Mouse (Mus musculus): ENCODE results near the gene Map2k5. TPM values are rescaled to one million over a fixed set of nuclear protein-coding genes. Genes with fewer than 3 reads are reported as not detected.

Map2k5 gene
- polyA plus RNA-seq, 1 experiment from 2014 or later = 29.1 TPM

- H3K4me3 ChIP-seq (ENCODE audit: low read length) = no peak overlapping the region
- ATAC-seq (replicated peaks; ENCODE audit: extremely low read depth, insufficient read depth, low FRiP score) = no peak
Measured at GRCm38 (mm10) chr9:63382761-63383160, 5.1 kb upstream of the Map2k5 start.

GRCm38 (mm10) chr9:63380326-63380725 lies 2.6 kb upstream of the Map2k5 start:
- H3K27me3 ChIP-seq (ENCODE audit: control insufficient read depth, insufficient read depth, low read length) = no peaks in the 10 kb centered on the region
- H3K4me1 ChIP-seq (ENCODE audit: control insufficient read depth, insufficient read depth, low read length) = peaks cover 18% of the 10 kb centered on the region
- H3K9ac ChIP-seq (ENCODE audit: low read length) = no peak overlapping the region
- no peak for ATAC-seq (replicated peaks; ENCODE audit: extremely low read depth, insufficient read depth, low FRiP score)
- H3K4me3 ChIP-seq (ENCODE audit: low read length) = no peak overlapping the region
- no peaks in the 10 kb centered on the region for H3K36me3 ChIP-seq (ENCODE audit: control insufficient read depth, insufficient read depth)
- WGBS = 80% methylated on average over 3 of the region's 3 CpGs
- no peak overlapping the region for H3K27ac ChIP-seq (ENCODE audit: low read length)
- H3K9me3 ChIP-seq (replicated peaks; ENCODE audit: control insufficient read depth, low read length) = no peaks in the 10 kb centered on the region
- H3K4me2 ChIP-seq (ENCODE audit: low read depth, low read length) = no peak overlapping the region

More at GRCm38 (mm10) chr9:63382761-63383160, 5.1 kb upstream of the Map2k5 start:
- Histone ChIP-seq H3K27me3 (ENCODE audit: control insufficient read depth, insufficient read depth, low read length) (no peaks in the 10 kb centered on the region), H3K4me1 (ENCODE audit: control insufficient read depth, insufficient read depth, low read length) (peaks cover 5% of the 10 kb centered on the region; the same call in 1 of the 2 replicates), H3K36me3 (ENCODE audit: control insufficient read depth, insufficient read depth) (no peaks in the 10 kb centered on the region), H3K27ac (ENCODE audit: low read length) (no peak overlapping the region), H3K9me3 (replicated peaks; ENCODE audit: control insufficient read depth, low read length) (no peaks in the 10 kb centered on the region), H3K4me2 (ENCODE audit: low read depth, low read length) (no peak overlapping the region), H3K9ac (ENCODE audit: low read length) (no peak overlapping the region)
- 85% methylated on average over 4 of the region's 4 CpGs for WGBS

- no peaks in the 10 kb centered on the region for H3K27me3 ChIP-seq (ENCODE audit: control insufficient read depth, insufficient read depth, low read length)
- peak overlapping the region; percentile 92 for H3K9ac ChIP-seq (ENCODE audit: low read length)
- H3K27ac ChIP-seq (ENCODE audit: low read length) = peak overlapping the region; percentile 90
- ATAC-seq (replicated peaks; ENCODE audit: extremely low read depth, insufficient read depth, low FRiP score) = no peak
- H3K36me3 ChIP-seq (ENCODE audit: control insufficient read depth, insufficient read depth) = 0 out of 2 replicates have a peak, but pooled peaks cover 2% of the 10 kb centered on the region
- peaks cover 27% of the 10 kb centered on the region for H3K4me1 ChIP-seq (ENCODE audit: control insufficient read depth, insufficient read depth, low read length)
- WGBS = 17% methylated on average over 8 of the region's 8 CpGs
- H3K4me2 ChIP-seq (ENCODE audit: low read depth, low read length) = peak overlapping the region; percentile 98
- peak overlapping the region; percentile 87 for H3K4me3 ChIP-seq (ENCODE audit: low read length)
- H3K9me3 ChIP-seq (replicated peaks; ENCODE audit: control insufficient read depth, low read length) = no peaks in the 10 kb centered on the region
Measured at GRCm38 (mm10) chr9:63378174-63378573, 472 bp upstream of the Map2k5 start.

- H3K9ac ChIP-seq (ENCODE audit: low read length) = no peak overlapping the region
- no peaks in the 10 kb centered on the region for H3K27me3 ChIP-seq (ENCODE audit: control insufficient read depth, insufficient read depth, low read length)
- H3K4me3 ChIP-seq (ENCODE audit: low read length) = no peak overlapping the region
- H3K36me3 ChIP-seq (ENCODE audit: control insufficient read depth, insufficient read depth) = peaks cover 5% of the 10 kb centered on the region; the same call in 1 of the 2 replicates
- peak overlapping the region; percentile 27; the same call in 1 of the 2 replicates for H3K27ac ChIP-seq (ENCODE audit: low read length)
- no peaks in the 10 kb centered on the region for H3K9me3 ChIP-seq (replicated peaks; ENCODE audit: control insufficient read depth, low read length)
- ATAC-seq (replicated peaks; ENCODE audit: extremely low read depth, insufficient read depth, low FRiP score) = no peak
- WGBS = 16% methylated on average over 2 of the region's 2 CpGs
- no peak overlapping the region for H3K4me2 ChIP-seq (ENCODE audit: low read depth, low read length)
- peaks cover 31% of the 10 kb centered on the region for H3K4me1 ChIP-seq (ENCODE audit: control insufficient read depth, insufficient read depth, low read length)
Measured at GRCm38 (mm10) chr9:63373315-63373714, 4.4 kb downstream of the Map2k5 start.

- Histone ChIP-seq H3K4me1 (ENCODE audit: control insufficient read depth, insufficient read depth, low read length) (peaks cover 30% of the 10 kb centered on the region), H3K9ac (ENCODE audit: low read length) (no peak overlapping the region), H3K27me3 (ENCODE audit: control insufficient read depth, insufficient read depth, low read length) (no peaks in the 10 kb centered on the region), H3K4me2 (ENCODE audit: low read depth, low read length) (no peak overlapping the region), H3K4me3 (ENCODE audit: low read length) (no peak overlapping the region), H3K36me3 (ENCODE audit: control insufficient read depth, insufficient read depth) (peaks cover 5% of the 10 kb centered on the region; the same call in 1 of the 2 replicates), H3K27ac (ENCODE audit: low read length) (no peak overlapping the region), H3K9me3 (replicated peaks; ENCODE audit: control insufficient read depth, low read length) (no peaks in the 10 kb centered on the region)
- ATAC-seq (replicated peaks; ENCODE audit: extremely low read depth, insufficient read depth, low FRiP score) = no peak
- WGBS = 61% methylated on average over 8 of the region's 8 CpGs
Measured at GRCm38 (mm10) chr9:63372541-63372940, 5.2 kb downstream of the Map2k5 start.

- Histone ChIP-seq H3K4me2 (ENCODE audit: low read depth, low read length) (no peak overlapping the region), H3K9me3 (replicated peaks; ENCODE audit: control insufficient read depth, low read length) (peaks cover 2% of the 10 kb centered on the region; the same call in 1 of the 2 replicates), H3K4me3 (ENCODE audit: low read length) (no peak overlapping the region), H3K4me1 (ENCODE audit: control insufficient read depth, insufficient read depth, low read length) (no peaks in the 10 kb centered on the region), H3K27ac (ENCODE audit: low read length) (no peak overlapping the region), H3K36me3 (ENCODE audit: control insufficient read depth, insufficient read depth) (peaks cover 9% of the 10 kb centered on the region), H3K27me3 (ENCODE audit: control insufficient read depth, insufficient read depth, low read length) (no peaks in the 10 kb centered on the region), H3K9ac (ENCODE audit: low read length) (no peak overlapping the region)
- 49% methylated on average over 3 of the region's 3 CpGs for WGBS
- no peak for ATAC-seq (replicated peaks; ENCODE audit: extremely low read depth, insufficient read depth, low FRiP score)
Measured at GRCm38 (mm10) chr9:63360410-63360809, 17.3 kb downstream of the Map2k5 start.

- 78% methylated on average over 5 of the region's 5 CpGs for WGBS
- no peak for ATAC-seq (replicated peaks; ENCODE audit: extremely low read depth, insufficient read depth, low FRiP score)
- no peak overlapping the region for H3K4me2 ChIP-seq (ENCODE audit: low read depth, low read length)
- H3K4me3 ChIP-seq (ENCODE audit: low read length) = no peak overlapping the region
- no peaks in the 10 kb centered on the region for H3K9me3 ChIP-seq (replicated peaks; ENCODE audit: control insufficient read depth, low read length)
- H3K4me1 ChIP-seq (ENCODE audit: control insufficient read depth, insufficient read depth, low read length) = no peaks in the 10 kb centered on the region
- H3K9ac ChIP-seq (ENCODE audit: low read length) = no peak overlapping the region
- H3K27me3 ChIP-seq (ENCODE audit: control insufficient read depth, insufficient read depth, low read length) = no peaks in the 10 kb centered on the region
- H3K36me3 ChIP-seq (ENCODE audit: control insufficient read depth, insufficient read depth) = no peaks in the 10 kb centered on the region
- no peak overlapping the region for H3K27ac ChIP-seq (ENCODE audit: low read length)
Measured at GRCm38 (mm10) chr9:63359016-63359415, 18.7 kb downstream of the Map2k5 start.

GRCm38 (mm10) chr9:63356721-63357120 lies 21.0 kb downstream of the Map2k5 start:
- H3K9me3 ChIP-seq (replicated peaks; ENCODE audit: control insufficient read depth, low read length) = no peaks in the 10 kb centered on the region
- H3K27me3 ChIP-seq (ENCODE audit: control insufficient read depth, insufficient read depth, low read length) = no peaks in the 10 kb centered on the region
- no peaks in the 10 kb centered on the region for H3K36me3 ChIP-seq (ENCODE audit: control insufficient read depth, insufficient read depth)
- H3K4me2 ChIP-seq (ENCODE audit: low read depth, low read length) = no peak overlapping the region
- 85% methylated on average over 4 of the region's 4 CpGs for WGBS
- no peak overlapping the region for H3K4me3 ChIP-seq (ENCODE audit: low read length)
- no peak overlapping the region for H3K27ac ChIP-seq (ENCODE audit: low read length)
- H3K9ac ChIP-seq (ENCODE audit: low read length) = no peak overlapping the region
- no peaks in the 10 kb centered on the region for H3K4me1 ChIP-seq (ENCODE audit: control insufficient read depth, insufficient read depth, low read length)
- ATAC-seq (replicated peaks; ENCODE audit: extremely low read depth, insufficient read depth, low FRiP score) = no peak

GRCm38 (mm10) chr9:63356278-63356677 lies 21.4 kb downstream of the Map2k5 start:
- Histone ChIP-seq H3K9ac (ENCODE audit: low read length) (no peak overlapping the region), H3K4me1 (ENCODE audit: control insufficient read depth, insufficient read depth, low read length) (no peaks in the 10 kb centered on the region), H3K4me2 (ENCODE audit: low read depth, low read length) (no peak overlapping the region), H3K9me3 (replicated peaks; ENCODE audit: control insufficient read depth, low read length) (no peaks in the 10 kb centered on the region), H3K4me3 (ENCODE audit: low read length) (no peak overlapping the region), H3K27me3 (ENCODE audit: control insufficient read depth, insufficient read depth, low read length) (no peaks in the 10 kb centered on the region), H3K27ac (ENCODE audit: low read length) (no peak overlapping the region), H3K36me3 (ENCODE audit: control insufficient read depth, insufficient read depth) (no peaks in the 10 kb centered on the region)
- no peak for ATAC-seq (replicated peaks; ENCODE audit: extremely low read depth, insufficient read depth, low FRiP score)
- 80% methylated on average over 9 of the region's 9 CpGs for WGBS

Measured in heart, embryonic 16.5 days (tissue).